Mouse (Mus musculus) brown adipose tissue, adult 24 weeks (tissue): Measurements from ENCODE around the gene Megf8. TPM values are rescaled to one million over a fixed set of nuclear protein-coding genes. Genes with fewer than 3 reads are reported as not detected.

Source experiments
- H3K27ac ChIP-seq: fragments of 200-500 bp; replicated peaks from 2 replicates; pipeline ENCODE4 v1.5.1; 2012; ENCODE audit warnings: low read depth, mild to moderate bottlenecking, low read length
- H3K4me1 ChIP-seq: fragments of 200-500 bp; 2 replicates; pipeline ENCODE4 v1.6.1; 2012; ENCODE audit warnings: low read length, mixed read lengths; ENCODE audit not compliant: control insufficient read depth, insufficient read depth, insufficient read length
- H3K4me3 ChIP-seq: fragments of 200-500 bp; 2 replicates; pipeline ENCODE4 v1.5.1; 2012; ENCODE audit warnings: low read depth, mild to moderate bottlenecking, low read length, moderate library complexity; ENCODE audit not compliant: insufficient read depth
- polyA plus RNA-seq: library from polyadenylated mRNA; stranded (reverse); fragments of >200 nt; gene quantifications from 2 replicates; pipeline ENCODE4 v1.2.4, GENCODE M21; 2012; ENCODE audit not compliant: missing spikeins, insufficient read depth, insufficient read length

The Megf8 gene
- polyA plus RNA-seq, 1 experiment, result 12.7 TPM

DNA sequence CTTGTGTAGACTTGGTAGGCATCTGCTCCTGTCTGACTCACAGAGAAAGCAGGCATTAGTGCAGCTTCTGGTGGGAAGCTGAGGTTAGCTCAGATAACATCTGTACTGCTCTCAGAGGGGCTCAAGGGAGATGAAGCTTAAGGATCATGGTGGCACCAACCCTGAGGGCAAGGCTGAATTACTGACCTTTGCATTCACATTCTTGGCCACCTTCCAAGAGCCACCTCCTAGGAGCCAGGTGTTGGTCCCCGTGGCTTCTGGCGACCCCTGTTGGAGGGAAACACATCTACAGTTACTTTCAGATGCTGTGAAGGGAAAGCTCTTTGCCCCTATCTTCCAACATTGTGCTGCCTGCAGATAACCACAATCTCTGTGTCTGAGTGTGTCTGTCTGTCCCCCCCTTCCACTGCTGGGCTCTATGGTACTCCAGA, 85.7 kb downstream of the Megf8 start:
- no peak overlapping the region for H3K4me3 ChIP-seq
- H3K27ac ChIP-seq, result no peak overlapping the region
- peaks cover 5% of the 10 kb centered on the region; the same call in 1 of the 2 replicates for H3K4me1 ChIP-seq

DNA sequence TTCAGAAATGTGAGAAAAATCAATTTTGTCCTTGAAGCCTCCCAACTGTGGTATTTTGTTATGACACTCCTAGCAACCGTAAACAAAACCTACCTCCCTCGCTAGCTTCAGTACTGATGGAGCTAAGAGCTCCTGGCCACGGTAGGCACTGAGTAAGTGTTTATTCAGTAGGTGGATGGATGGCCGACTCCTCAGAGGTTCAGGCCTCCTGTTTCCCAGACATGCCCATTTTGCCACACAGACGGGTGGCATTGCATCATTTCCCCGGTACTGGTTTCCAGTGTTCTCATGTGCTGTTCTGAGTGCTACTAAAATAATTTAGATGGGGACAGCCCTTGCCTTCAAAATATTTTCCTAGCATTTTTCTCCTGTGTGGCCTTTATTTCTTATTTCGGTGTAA, 89.5 kb downstream of the Megf8 start:
- Histone ChIP-seq H3K4me3 (no peak overlapping the region), H3K27ac (no peak overlapping the region), H3K4me1 (peaks cover 5% of the 10 kb centered on the region; the same call in 1 of the 2 replicates)

DNA sequence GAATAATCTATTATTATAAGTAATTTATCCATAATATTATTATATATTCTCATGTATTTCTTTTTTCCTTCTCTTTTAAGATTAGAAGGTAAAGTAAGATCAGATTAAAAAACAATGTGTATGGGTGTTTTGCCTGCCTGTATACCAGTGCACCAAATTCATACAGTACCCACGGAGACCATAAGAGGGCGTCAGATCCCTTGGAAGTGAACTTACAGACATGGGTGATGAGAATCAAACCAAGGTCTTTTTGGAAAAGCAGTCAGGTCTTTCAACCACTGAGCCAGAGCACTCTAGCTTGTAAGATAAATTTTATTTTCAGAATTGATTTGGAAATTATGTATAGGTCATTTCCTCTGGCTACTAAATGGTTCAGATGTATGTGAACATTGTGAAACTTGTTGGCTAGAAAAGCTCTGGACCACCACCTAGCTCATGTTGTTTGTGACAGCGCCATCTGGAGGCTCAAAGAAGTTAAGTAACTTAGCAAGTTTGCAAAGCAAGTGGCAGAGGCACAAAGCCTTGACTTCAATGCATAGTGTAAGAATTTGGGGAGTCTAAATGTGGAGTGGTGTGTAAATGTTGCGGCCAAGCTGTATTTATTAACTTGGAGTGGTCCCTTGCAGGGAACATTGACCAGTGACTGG, 92.3 kb downstream of the Megf8 start:
- Histone ChIP-seq H3K27ac (no peak overlapping the region), H3K4me1 (no peaks in the 10 kb centered on the region), H3K4me3 (no peak overlapping the region)

DNA sequence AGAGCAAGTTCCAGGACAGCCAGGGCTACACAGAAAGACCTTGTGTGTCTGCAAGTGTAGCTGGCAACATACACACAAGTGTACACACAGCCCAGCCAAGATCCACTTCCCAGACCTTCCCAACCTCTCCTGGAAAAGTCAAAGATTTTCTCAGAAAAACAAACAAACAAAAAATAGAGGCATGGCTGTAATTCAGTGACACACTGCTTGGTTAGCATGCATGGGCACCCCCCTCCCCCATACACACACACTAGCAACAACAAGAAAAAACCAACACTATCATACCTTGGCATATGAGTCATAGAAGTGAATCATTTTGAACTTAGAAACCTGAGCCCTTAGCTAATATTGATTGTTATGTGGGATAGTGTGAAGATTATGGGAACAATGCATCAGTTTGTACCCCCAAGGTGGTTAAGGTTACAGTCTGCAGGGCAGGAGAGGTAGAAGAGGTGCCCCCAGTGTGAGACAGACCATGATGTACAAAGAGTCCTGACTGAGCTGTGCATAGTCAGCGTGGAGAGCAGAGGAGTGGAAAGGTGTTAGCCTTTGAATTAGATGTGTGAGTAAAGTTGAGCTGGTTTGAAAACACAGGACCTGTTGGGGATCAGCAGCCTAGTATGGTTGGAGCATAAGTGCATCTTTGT, 94.1 kb downstream of the Megf8 start:
- Histone ChIP-seq H3K27ac (no peak overlapping the region), H3K4me3 (no peak overlapping the region)

DNA sequence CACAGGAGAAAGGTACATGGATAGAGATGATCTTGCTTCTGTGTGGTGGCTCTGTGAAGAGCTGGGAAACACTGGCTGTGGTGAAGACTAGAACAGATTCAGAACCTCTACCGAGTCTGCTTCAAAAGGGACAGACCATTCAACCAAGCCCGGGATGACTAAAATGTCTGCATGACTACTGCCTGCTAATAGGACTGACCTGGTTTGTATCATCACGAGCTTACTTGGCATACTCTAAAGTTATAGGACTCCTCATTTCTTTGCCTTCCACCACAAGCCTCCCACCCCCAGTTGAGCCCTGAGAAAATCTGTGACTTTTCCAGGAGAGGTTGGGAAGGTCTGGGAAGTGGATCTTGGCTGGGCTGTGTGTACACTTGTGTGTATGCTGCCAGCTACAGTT, 94.9 kb downstream of the Megf8 start:
- Histone ChIP-seq H3K27ac (no peak overlapping the region), H3K4me3 (no peak overlapping the region), H3K4me1 (no peaks in the 10 kb centered on the region)

More for the DNA sequence above, 94.1 kb downstream of the Megf8 start:
- no peaks in the 10 kb centered on the region for H3K4me1 ChIP-seq

DNA sequence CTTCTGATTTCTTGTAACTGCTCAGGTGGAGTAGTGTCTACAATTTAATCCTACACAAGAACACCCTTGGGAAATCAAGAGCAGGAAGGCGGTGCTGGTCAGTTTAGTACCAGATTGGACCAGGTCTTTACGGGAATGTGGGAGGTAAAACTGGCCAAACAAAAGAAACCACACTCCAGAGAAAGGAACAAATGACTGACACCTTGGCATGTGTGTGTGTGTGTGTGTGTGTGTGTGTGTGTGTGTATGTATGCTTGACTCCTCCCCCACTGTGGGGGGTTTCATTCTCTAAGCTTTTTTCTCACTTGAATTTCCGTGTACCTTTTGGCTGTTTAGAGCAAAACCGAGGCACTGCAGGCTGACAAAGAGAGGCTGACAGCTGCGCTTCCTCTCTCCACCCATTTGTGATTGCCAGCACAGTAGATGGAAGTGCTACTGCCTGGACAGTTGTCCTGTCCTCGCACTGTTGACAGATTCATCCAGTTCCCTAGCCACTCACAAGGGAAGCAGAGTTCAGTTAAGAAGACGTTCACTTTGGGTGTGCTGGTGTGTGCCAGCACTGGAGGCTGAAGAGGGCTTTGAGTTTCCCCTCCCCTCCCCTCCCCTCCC, 96.0 kb downstream of the Megf8 start, which contains the start of gene Cxcl17:
Cxcl17 (minus strand) TSS at position 54 of the 609 bp plus-strand sequence.
- H3K4me3 ChIP-seq, result no peak within 1 kb of the TSS
- H3K4me1 ChIP-seq, result no peaks in the 10 kb centered on the region
- no peak within 1 kb of the TSS for H3K27ac ChIP-seq

Other genes starting within 250 kb of the Megf8 start
- gene Grik5, start 244.8 kb upstream of the Megf8 start, polyA plus RNA-seq, result 2.8 and 3.5 TPM in 2 replicates
- gene Zfp574, start 244.6 kb upstream of the Megf8 start, polyA plus RNA-seq, result 5.9 and 7.6 TPM in 2 replicates
- 0.52 and 0.79 TPM in 2 replicates for gene Pou2f2, start 137.4 kb upstream of the Megf8 start, polyA plus RNA-seq
- gene Dedd2, start 96.5 kb upstream of the Megf8 start, polyA plus RNA-seq, result 6.1 and 10.0 TPM in 2 replicates
- 1.9 and 2.6 TPM in 2 replicates for gene Zfp526, start 95.7 kb upstream of the Megf8 start, polyA plus RNA-seq
- gene Gsk3a, start 79.3 kb upstream of the Megf8 start, polyA plus RNA-seq, result 85.4 and 96.9 TPM in 2 replicates
- gene Erf, start 66.4 kb upstream of the Megf8 start, polyA plus RNA-seq, result 7.1 and 7.4 TPM in 2 replicates
- 25.2 and 31.3 TPM in 2 replicates for gene Cic, start 49.5 kb upstream of the Megf8 start, polyA plus RNA-seq
- gene Pafah1b3, start 19.2 kb upstream of the Megf8 start, polyA plus RNA-seq, result 1.6 and 4.8 TPM in 2 replicates
- not detected in 2 replicates for gene Prr19, start 15.8 kb upstream of the Megf8 start, polyA plus RNA-seq
- not detected in 2 replicates for gene Tmem145, start 11.1 kb upstream of the Megf8 start, polyA plus RNA-seq
- gene Cnfn, start 52.6 kb downstream of the Megf8 start, polyA plus RNA-seq, result not detected in 2 replicates
- gene Lipe, start 81.5 kb downstream of the Megf8 start, polyA plus RNA-seq, result 1,111 and 1,189 TPM in 2 replicates
- not detected in 2 replicates for gene Cxcl17, start 95.7 kb downstream of the Megf8 start, polyA plus RNA-seq
- gene Ceacam1, start 160.4 kb downstream of the Megf8 start, polyA plus RNA-seq, result 4.3 and 8.3 TPM in 2 replicates
- not detected in 2 replicates for gene Ceacam2, start 222.7 kb downstream of the Megf8 start, polyA plus RNA-seq